Mouse (Mus musculus) NIH3T3 (cell line): Measurements from ENCODE around the gene Depdc1b.

ENCODE experiments used
- DNase-seq: peaks from one replicate; pipeline ENCODE4 v3.0.0-alpha.2; 2012; ENCODE audit warnings: low read depth

The Depdc1b gene

GRCm38 (mm10) chr13:108317414-108317813 is 1.3 kb downstream of the Depdc1b start:
- no peak for DNase-seq

- no peak for DNase-seq
Measured at GRCm38 (mm10) chr13:108319028-108319427, 2.9 kb downstream of the Depdc1b start.

- no peak for DNase-seq
Measured at GRCm38 (mm10) chr13:108320216-108320615, 4.1 kb downstream of the Depdc1b start.

- DNase-seq: no peak
Measured at GRCm38 (mm10) chr13:108322466-108322865, 6.3 kb downstream of the Depdc1b start.

- DNase-seq: no peak
Measured at GRCm38 (mm10) chr13:108323317-108323716, 7.2 kb downstream of the Depdc1b start.

GRCm38 (mm10) chr13:108323866-108324829 is 8.0 kb downstream of the Depdc1b start:
- DNase-seq: no peak

- no peak for DNase-seq
Measured at GRCm38 (mm10) chr13:108325871-108326270, 9.7 kb downstream of the Depdc1b start.

GRCm38 (mm10) chr13:108326351-108326750 is 10.2 kb downstream of the Depdc1b start:
- DNase-seq: no peak

GRCm38 (mm10) chr13:108327047-108327446 is 10.9 kb downstream of the Depdc1b start:
- DNase-seq: no peak

GRCm38 (mm10) chr13:108328406-108329180 is 12.5 kb downstream of the Depdc1b start:
- DNase-seq: no peak

- DNase-seq: peak; percentile 65
Measured at GRCm38 (mm10) chr13:108329693-108330092, 13.6 kb downstream of the Depdc1b start.

GRCm38 (mm10) chr13:108335257-108336003 is 19.3 kb downstream of the Depdc1b start:
- peak; percentile 34 for DNase-seq

GRCm38 (mm10) chr13:108336192-108336591 is 20.1 kb downstream of the Depdc1b start:
- DNase-seq: no peak

GRCm38 (mm10) chr13:108337340-108337739 is 21.2 kb downstream of the Depdc1b start:
- DNase-seq: no peak

- peak; percentile 14 for DNase-seq
Measured at GRCm38 (mm10) chr13:108338076-108338836, 22.1 kb downstream of the Depdc1b start.

- DNase-seq: no peak
Measured at GRCm38 (mm10) chr13:108339907-108340596, 23.9 kb downstream of the Depdc1b start.

- DNase-seq: peak; percentile 10
Measured at GRCm38 (mm10) chr13:108341585-108341984, 25.5 kb downstream of the Depdc1b start.

- DNase-seq: no peak
Measured at GRCm38 (mm10) chr13:108345756-108346155, 29.6 kb downstream of the Depdc1b start.

GRCm38 (mm10) chr13:108347016-108347415 is 30.9 kb downstream of the Depdc1b start:
- peak; percentile 86 for DNase-seq

GRCm38 (mm10) chr13:108349624-108350023 is 33.5 kb downstream of the Depdc1b start:
- DNase-seq: no peak

GRCm38 (mm10) chr13:108353781-108354180 is 37.6 kb downstream of the Depdc1b start:
- DNase-seq: peak; percentile 54
